Mouse (Mus musculus) cerebellum, postnatal 25 days (tissue): ENCODE data around the gene Slc9a6.

Experiments used
- DNase-seq, 2 experiments: peaks; one replicate each; pipeline ENCODE4 v3.0.0; 2021; ENCODE audit warnings: mixed read lengths in 2 of 2

Slc9a6 gene

GRCm38 (mm10) chrX:56609623-56610317, at the start of gene Slc9a6:
Gene Slc9a6, plus strand, starts transcription at chrX:56609757.
- peak; percentile 79 to 87 for DNase-seq

- DNase-seq, result peak; percentile 13 to 44
Measured at GRCm38 (mm10) chrX:56572465-56572864, 37.1 kb upstream of the Slc9a6 start.

GRCm38 (mm10) chrX:56578200-56578599, 31.4 kb upstream of the Slc9a6 start:
- DNase-seq, result no peak

- peak in 1 of 2 experiments; percentile 43 for DNase-seq
Measured at GRCm38 (mm10) chrX:56597219-56597886, 12.2 kb upstream of the Slc9a6 start.

GRCm38 (mm10) chrX:56597887-56598640, 11.5 kb upstream of the Slc9a6 start, which contains the start of gene Mmgt1:
Gene Mmgt1, minus strand, starts transcription at chrX:56598069.
- peak; percentile 90 to 93 for DNase-seq

GRCm38 (mm10) chrX:56606536-56606935, 3.0 kb upstream of the Slc9a6 start:
- DNase-seq, result no peak

GRCm38 (mm10) chrX:56607032-56607710, 2.4 kb upstream of the Slc9a6 start:
- DNase-seq, result no peak

GRCm38 (mm10) chrX:56609285-56609622, 303 bp upstream of the Slc9a6 start:
- DNase-seq, result no peak

- DNase-seq, result peak in 1 of 2 experiments; percentile 11
Measured at GRCm38 (mm10) chrX:56610318-56610694, 749 bp downstream of the Slc9a6 start.

- DNase-seq, result no peak
Measured at GRCm38 (mm10) chrX:56615236-56615635, 5.7 kb downstream of the Slc9a6 start.

- no peak for DNase-seq
Measured at GRCm38 (mm10) chrX:56636185-56636584, 26.6 kb downstream of the Slc9a6 start.

GRCm38 (mm10) chrX:56640066-56640465, 30.5 kb downstream of the Slc9a6 start:
- DNase-seq, result no peak

- no peak for DNase-seq
Measured at GRCm38 (mm10) chrX:56649549-56650354, 40.2 kb downstream of the Slc9a6 start.

- DNase-seq, result no peak
Measured at GRCm38 (mm10) chrX:56650355-56650652, 40.7 kb downstream of the Slc9a6 start.

- DNase-seq, result no peak
Measured at GRCm38 (mm10) chrX:56650885-56651284, 41.3 kb downstream of the Slc9a6 start.

GRCm38 (mm10) chrX:56651738-56652137, 42.2 kb downstream of the Slc9a6 start:
- no peak for DNase-seq

- no peak for DNase-seq
Measured at GRCm38 (mm10) chrX:56655686-56656085, 46.1 kb downstream of the Slc9a6 start.

- DNase-seq, result peak; percentile 21
Measured at GRCm38 (mm10) chrX:56659286-56659685, 49.7 kb downstream of the Slc9a6 start.

- DNase-seq, result no peak
Measured at GRCm38 (mm10) chrX:56661143-56661542, 51.6 kb downstream of the Slc9a6 start.

- DNase-seq, result no peak
Measured at GRCm38 (mm10) chrX:56662316-56662715, 52.8 kb downstream of the Slc9a6 start.

GRCm38 (mm10) chrX:56663377-56663776, 53.8 kb downstream of the Slc9a6 start:
- no peak for DNase-seq

GRCm38 (mm10) chrX:56665226-56665973, 55.8 kb downstream of the Slc9a6 start:
- DNase-seq, result no peak
